In the genomic region with DNA sequence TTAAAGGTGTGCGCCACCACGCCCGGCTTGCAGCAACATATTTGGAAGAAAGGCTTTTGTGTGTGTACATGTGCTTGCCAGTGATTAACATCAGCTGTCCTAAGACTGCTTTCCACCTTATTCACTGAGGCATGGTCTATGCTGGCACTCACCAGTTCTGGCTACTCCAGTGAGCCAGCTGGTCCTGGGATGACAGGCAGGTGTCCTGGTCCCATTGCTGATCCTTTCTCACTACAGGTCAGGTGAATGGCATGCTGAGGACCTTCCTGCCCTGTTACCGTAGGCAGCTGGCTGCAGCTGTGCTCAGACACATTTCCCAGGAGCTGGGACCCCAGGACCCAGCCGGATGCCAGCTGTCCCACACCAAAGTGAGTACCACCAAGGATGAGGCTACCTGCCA, we compare ENCODE assay signal across 20 mouse cellular contexts. TPM values are rescaled to one million over a fixed set of nuclear protein-coding genes. Genes with fewer than 3 reads are reported as not detected.
DNase-seq lines count a peak whose midpoint lies in the region; TF ChIP-seq lines count a peak whose summit lies in the region.
"Had no signal": no experiment of that assay in that cellular context is flagged by ENCODE, and none has a peak within 500 bp of the region (broad histone marks: within the 10 kb centered on the region; RNA-seq: fewer than 3 reads in every experiment).

No protein-coding gene starts in this region.

- no peak for TF ChIP-seq CTCF in spleen, adult 2 months (IDR thresholded peaks at IDR 0.05; ENCODE audit: extremely low read depth, insufficient read depth, insufficient read length, insufficient replicate concordance)
- no peak for TF ChIP-seq CTCF in bone marrow, adult 2 months (IDR thresholded peaks at IDR 0.05; ENCODE audit: control insufficient read depth, insufficient read depth, low read length)

- peak; percentile 85 for DNase-seq in heart, adult 11 months
- no peak for DNase-seq in heart, adult 9 months (ENCODE audit: low spot score in 2 of 2)
- no peak for DNase-seq in spleen, adult 2 months (ENCODE audit: low read depth in 1 of 2, low spot score in 2 of 2)
- DNase-seq in spleen, postnatal 14 days (ENCODE audit: low spot score in 2 of 2): no peak
- no peak for DNase-seq in adrenal gland, postnatal 10 days
- DNase-seq: adrenal gland, adult 8-10 months; adrenal gland, postnatal 25 days; cerebellum, adult 18-20 months; cerebellum, adult 8-10 months; cerebellum, adult 9-11 months; cerebellum, postnatal 25 days; forebrain, postnatal 0 days had no signal

- 86% methylated on average over 5 of the region's 5 CpGs for WGBS in spleen, adult 2 months
- WGBS in bone marrow, adult 2 months: 84% methylated on average over 5 of the region's 5 CpGs

- no peaks in the 10 kb centered on the region for H3K27me3 ChIP-seq in spleen, adult 2 months (ENCODE audit: control insufficient read depth, insufficient read depth, low read length)
- H3K27me3 ChIP-seq: Patski had no signal

- no peaks in the 10 kb centered on the region for H3K36me3 ChIP-seq in spleen, adult 2 months (ENCODE audit: control insufficient read depth, insufficient read depth, low read length)
- H3K36me3 ChIP-seq: forebrain, embryonic 15.5 days had no signal

- peaks cover 34% of the 10 kb centered on the region for H3K4me1 ChIP-seq in spleen, adult 2 months (ENCODE audit: control insufficient read depth, insufficient read depth, insufficient read length)
- H3K4me1 ChIP-seq in bone marrow, adult 2 months (ENCODE audit: control insufficient read depth, insufficient read depth, low read length): peaks cover 7% of the 10 kb centered on the region

- H3K4me3 ChIP-seq in spleen, adult 2 months (ENCODE audit: extremely low read depth, insufficient read depth, insufficient read length): peak overlapping the region; percentile 32; the same call in 1 of the 2 replicates
- peak overlapping the region; percentile 19 for H3K4me3 ChIP-seq in bone marrow, adult 2 months (replicated peaks; ENCODE audit: control insufficient read depth, low read depth, low read length)
- H3K4me3 ChIP-seq: embryonic facial prominence, embryonic 10.5 days; embryonic facial prominence, embryonic 12.5 days; forebrain, embryonic 13.5 days; forebrain, embryonic 15.5 days had no signal

- no peak overlapping the region for H3K27ac ChIP-seq in spleen, adult 2 months (ENCODE audit: insufficient read depth, low read length)
- H3K27ac ChIP-seq in bone marrow, adult 2 months (ENCODE audit: control insufficient read depth, insufficient read depth, low read depth, low read length, poor library complexity): no peak overlapping the region
- H3K27ac ChIP-seq: embryonic facial prominence, embryonic 10.5 days; embryonic facial prominence, embryonic 12.5 days; forebrain, embryonic 13.5 days; forebrain, embryonic 15.5 days had no signal

- TF ChIP-seq POLR2A in spleen, adult 2 months (IDR thresholded peaks at IDR 0.05; ENCODE audit: low read depth, low read length): no peak
- TF ChIP-seq POLR2A in bone marrow, adult 2 months (IDR thresholded peaks at IDR 0.05; ENCODE audit: borderline replicate concordance, control insufficient read depth, low read depth, low read length): no peak

RNA-seq across cellular contexts. Expression of gene Fam129c, which starts 1.4 kb away (rescaled TPM):
- polyA plus RNA-seq in spleen, adult 2 months (2012; rRNA removed): 115 and 173 TPM in 2 replicates
- 67.8 and 106 TPM in 2 replicates for polyA plus RNA-seq in bone marrow, adult 2 months (2011; ENCODE audit: insufficient read depth, insufficient read length, low replicate concordance, missing spikeins)
- total RNA-seq in adrenal gland, postnatal 10 days (2021): 1 to 10 TPM; 3.9 to 4.2 TPM

RNA-seq across cellular contexts. Expression of gene Pgls, which starts 6.9 kb away (rescaled TPM):
- 171 and 224 TPM in 2 replicates for polyA plus RNA-seq in spleen, adult 2 months (2012; rRNA removed)
- polyA plus RNA-seq in bone marrow, adult 2 months (2011; ENCODE audit: insufficient read depth, insufficient read length, low replicate concordance, missing spikeins): 111 and 147 TPM in 2 replicates
- total RNA-seq in adrenal gland, postnatal 10 days (2021): 100 to 1,000 TPM; 233 to 245 TPM

RNA-seq across cellular contexts. Expression of gene Colgalt1, which starts 12.0 kb away (rescaled TPM):
- 159 and 216 TPM in 2 replicates for polyA plus RNA-seq in spleen, adult 2 months (2012; rRNA removed)
- polyA plus RNA-seq in bone marrow, adult 2 months (2011; ENCODE audit: insufficient read depth, insufficient read length, low replicate concordance, missing spikeins): 31.8 and 53.0 TPM in 2 replicates
- total RNA-seq in adrenal gland, postnatal 10 days (2021): 10 to 100 TPM; 56.3 to 58.9 TPM

RNA-seq across cellular contexts. Expression of gene Slc27a1, which starts 30.2 kb away (rescaled TPM):
- polyA plus RNA-seq in spleen, adult 2 months (2012; rRNA removed): 38.2 and 47.0 TPM in 2 replicates
- polyA plus RNA-seq in bone marrow, adult 2 months (2011; ENCODE audit: insufficient read depth, insufficient read length, low replicate concordance, missing spikeins): 11.2 and 12.6 TPM in 2 replicates
- total RNA-seq in adrenal gland, postnatal 10 days (2021): 100 to 1,000 TPM in 1 of 2 experiments, 10 to 100 TPM in 1; 97.4 to 118 TPM
- polyA plus RNA-seq: G1E had no signal

RNA-seq across cellular contexts. Expression of gene Nxnl1, which starts 32.4 kb away (rescaled TPM):
- polyA plus RNA-seq in spleen, adult 2 months (2012; rRNA removed): not detected in 2 replicates
- not detected in 2 replicates for polyA plus RNA-seq in bone marrow, adult 2 months (2011; ENCODE audit: insufficient read depth, insufficient read length, low replicate concordance, missing spikeins)
- total RNA-seq in adrenal gland, postnatal 10 days (2021): under 1 TPM; 0.82 to 0.84 TPM
- total RNA-seq: forebrain, postnatal 0 days; G1E had no signal
- polyA plus RNA-seq: embryonic facial prominence, embryonic 12.5 days; forebrain, embryonic 11.5 days; forebrain, embryonic 13.5 days; forebrain, embryonic 15.5 days; forebrain, postnatal 0 days; G1E had no signal
